Mouse (Mus musculus): ENCODE data around the gene Lhx2. TPM values are rescaled to one million over a fixed set of nuclear protein-coding genes. Genes with fewer than 3 reads are reported as not detected.

Lhx2 gene
- polyA plus RNA-seq, 1 experiment, result not detected

DNA sequence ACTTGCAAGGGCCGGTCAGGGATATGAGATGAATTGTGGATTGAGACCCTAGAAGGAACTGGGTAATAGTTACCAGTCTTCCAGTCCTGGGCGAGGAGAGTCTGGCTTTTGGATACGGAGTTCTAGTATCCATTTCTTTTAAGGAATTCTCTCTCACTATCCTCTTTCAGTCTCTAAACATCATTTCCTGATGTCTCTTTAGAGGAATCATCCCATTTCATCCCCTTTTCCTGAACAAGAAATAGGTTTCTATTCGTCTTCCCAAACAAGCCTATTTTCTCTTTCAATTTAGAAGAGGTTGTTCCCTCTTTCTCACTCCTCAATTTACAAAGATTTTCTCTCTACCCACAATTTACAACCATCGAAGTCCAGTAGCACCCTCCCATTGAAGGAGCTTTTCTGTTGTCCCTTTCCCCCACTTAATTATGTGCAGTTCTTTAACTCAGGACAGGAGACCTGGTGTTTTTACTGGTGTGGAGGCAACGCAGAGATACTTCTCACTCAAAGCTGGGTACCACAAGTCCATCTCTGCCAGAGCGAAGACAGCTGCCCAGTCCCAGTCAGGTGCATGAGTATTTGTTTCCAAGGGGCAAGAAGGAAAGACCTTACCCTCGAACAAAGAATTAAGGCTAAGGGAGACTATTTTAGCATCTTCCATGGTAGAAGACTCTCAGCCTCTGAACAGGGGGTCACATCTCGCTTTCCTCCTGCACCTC, 987 bp downstream of the Lhx2 start:
- TF ChIP-seq GATA1 (IDR thresholded peaks at IDR 0.05; ENCODE audit: low read length), result no peak

DNA sequence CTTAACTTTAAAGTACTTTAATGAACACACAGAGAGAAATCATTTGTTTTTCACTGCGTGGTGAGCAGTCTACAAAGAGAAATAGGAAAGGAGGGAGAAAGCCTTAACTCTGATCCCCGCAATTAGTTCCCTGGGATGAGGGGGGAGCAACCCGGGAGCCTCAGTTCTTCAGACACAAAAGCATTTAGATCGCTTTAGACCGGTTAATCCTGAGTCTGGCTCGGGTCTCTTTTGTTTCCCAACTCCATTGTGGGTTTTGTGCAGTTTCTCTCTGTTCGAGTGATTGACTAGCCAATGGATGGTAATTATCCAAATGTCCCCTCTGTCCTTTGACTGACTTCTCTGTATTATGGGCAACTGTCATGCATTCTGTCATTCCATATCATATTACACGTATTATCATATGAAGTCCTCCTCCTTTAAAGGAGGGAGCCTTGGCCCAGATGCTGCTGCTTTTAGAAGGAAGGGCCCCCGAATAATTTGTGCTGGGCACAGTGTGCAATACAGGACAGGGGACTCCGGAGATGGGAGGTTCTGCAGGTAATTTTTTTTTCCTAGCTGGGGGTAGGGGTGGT, 1.6 kb downstream of the Lhx2 start:
- no peak for TF ChIP-seq GATA1 (IDR thresholded peaks at IDR 0.05; ENCODE audit: low read length)

DNA sequence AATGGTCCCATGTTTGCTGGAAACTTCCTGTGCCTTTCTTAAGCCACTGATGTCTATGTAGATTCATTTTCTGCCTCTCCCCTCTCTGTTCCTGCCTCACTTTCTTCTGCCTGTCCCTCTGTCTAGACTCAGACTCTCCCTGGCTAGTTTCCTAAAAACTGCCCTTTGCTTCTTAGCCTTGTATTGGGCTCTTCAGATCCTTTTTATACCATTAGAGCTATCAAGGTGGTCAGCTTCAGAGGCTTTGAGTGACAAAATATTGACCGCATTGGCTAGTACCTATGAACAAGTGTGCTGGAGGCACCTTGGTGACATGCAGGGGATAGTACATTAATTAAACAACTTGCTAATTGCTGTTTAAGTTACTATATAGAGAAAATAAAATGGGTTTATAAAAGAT, 4.5 kb downstream of the Lhx2 start:
- TF ChIP-seq GATA1 (IDR thresholded peaks at IDR 0.05; ENCODE audit: low read length), result no peak

DNA sequence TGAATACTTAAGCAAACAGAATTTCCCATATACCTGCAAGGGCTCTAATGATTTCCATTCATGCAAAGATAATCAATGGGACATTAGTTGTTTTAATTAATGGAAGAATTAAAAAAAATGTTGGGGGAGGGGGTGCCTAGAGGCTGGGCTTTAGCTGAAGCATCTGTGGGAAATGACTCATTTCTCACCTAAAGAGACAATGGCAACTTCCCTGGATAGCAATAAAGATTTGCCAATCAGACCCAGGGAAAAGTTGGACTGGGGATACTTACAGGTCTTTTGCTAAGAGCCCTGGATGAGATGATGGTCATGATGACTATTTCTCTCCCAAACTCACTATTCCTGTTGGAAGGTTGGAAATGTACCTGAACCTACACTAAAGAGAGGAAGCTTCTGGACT, 5.6 kb downstream of the Lhx2 start:
- TF ChIP-seq GATA1 (IDR thresholded peaks at IDR 0.05; ENCODE audit: low read length), result no peak

DNA sequence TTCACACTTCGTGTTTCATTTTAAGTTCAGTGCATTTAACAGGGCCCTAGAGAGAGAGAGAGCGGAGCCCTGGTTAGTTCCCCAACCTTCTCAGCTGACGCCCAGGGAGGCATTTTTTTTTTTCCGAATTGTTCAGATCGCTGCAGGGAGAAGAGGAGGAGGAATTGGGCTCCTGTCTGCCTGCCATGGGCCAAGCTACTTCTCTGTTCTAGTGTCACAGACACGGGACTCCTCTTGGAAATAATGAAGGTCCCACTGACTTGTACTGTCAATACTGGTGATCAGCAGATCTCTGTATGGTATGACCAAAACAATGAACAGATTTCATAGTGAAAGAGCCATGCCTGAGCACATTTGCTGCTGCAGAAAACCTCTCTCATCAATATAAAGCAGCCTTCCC, 7.3 kb downstream of the Lhx2 start:
- TF ChIP-seq GATA1 (IDR thresholded peaks at IDR 0.05; ENCODE audit: low read length), result no peak

DNA sequence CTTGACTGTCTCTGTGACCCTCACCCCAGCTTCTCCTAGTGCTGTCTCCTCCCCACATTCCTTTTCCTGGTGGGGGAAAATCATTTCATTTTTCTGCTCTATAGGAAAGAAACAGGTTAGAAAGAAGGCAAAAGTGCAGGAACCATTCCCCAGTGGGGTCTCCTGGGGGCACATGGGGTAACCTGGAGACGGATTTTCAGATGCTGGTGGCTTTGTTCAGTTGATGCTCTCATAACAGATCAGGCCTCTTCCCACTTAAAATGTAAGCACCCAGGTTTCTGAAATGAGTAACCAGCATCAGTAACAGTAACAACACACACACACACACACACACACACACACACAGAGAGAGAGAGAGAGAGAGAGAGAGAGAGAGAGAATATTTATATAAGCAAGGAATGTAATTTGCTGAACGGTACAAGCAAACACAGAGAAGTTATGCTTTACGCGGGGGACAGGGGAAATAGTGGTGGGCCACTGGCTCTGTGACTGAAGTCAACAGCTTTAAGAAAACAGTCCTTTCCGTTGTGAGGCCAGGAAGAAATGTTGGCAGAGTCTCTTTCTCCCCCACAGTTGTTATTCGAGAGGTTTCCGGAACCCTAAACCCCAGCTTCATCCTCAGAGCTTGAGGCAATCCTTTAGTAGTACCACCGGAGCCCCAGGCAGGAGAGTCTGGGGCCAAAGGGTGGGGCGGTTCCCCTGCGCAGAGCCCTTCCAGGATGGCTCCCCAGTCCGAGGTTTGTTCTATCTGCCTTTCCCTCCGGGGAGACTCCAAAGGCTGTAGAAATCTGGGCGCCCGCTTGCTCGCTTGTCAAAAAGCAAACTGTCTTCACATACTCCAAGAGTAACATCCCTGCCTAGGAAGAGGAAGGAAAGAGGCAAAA, 8.0 kb downstream of the Lhx2 start:
- no peak for TF ChIP-seq GATA1 (IDR thresholded peaks at IDR 0.05; ENCODE audit: low read length)

DNA sequence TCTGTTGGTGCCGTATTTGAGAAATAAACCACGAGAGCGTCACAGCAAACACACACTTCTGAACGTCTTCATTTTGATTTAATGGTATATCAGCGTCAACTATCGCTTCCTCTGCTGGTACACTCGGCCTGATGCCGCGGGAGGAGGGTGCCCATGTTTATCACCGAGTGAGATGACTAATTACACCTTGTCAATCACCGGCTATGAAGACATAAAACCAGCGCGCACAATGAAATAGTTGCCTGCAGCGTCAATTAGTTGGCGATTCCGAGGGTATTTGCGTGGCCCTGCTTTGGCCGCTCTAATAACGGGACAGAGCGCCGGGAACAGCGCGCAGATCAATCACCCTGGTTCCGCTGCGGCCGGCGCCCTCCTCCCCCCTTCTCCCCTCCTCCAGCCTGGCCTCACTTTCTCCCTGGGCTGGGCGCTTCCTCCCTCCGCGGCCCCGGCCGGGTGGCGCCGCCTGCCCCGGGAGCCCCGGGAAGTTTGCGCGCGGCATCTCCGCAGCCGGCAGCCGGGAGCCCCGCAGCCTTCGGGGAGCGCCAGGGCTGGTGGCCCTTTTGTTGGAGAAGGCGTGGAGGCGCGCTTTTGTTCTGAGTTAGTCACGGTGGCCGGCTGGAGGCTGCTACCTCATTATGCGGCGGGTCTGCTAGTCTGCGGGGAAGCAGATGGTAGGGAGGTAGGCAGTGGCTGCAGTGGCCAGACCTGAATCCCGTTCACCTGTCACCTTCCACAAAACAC, 8.9 kb downstream of the Lhx2 start:
- TF ChIP-seq GATA1 (IDR thresholded peaks at IDR 0.05; ENCODE audit: low read length), result no peak

DNA sequence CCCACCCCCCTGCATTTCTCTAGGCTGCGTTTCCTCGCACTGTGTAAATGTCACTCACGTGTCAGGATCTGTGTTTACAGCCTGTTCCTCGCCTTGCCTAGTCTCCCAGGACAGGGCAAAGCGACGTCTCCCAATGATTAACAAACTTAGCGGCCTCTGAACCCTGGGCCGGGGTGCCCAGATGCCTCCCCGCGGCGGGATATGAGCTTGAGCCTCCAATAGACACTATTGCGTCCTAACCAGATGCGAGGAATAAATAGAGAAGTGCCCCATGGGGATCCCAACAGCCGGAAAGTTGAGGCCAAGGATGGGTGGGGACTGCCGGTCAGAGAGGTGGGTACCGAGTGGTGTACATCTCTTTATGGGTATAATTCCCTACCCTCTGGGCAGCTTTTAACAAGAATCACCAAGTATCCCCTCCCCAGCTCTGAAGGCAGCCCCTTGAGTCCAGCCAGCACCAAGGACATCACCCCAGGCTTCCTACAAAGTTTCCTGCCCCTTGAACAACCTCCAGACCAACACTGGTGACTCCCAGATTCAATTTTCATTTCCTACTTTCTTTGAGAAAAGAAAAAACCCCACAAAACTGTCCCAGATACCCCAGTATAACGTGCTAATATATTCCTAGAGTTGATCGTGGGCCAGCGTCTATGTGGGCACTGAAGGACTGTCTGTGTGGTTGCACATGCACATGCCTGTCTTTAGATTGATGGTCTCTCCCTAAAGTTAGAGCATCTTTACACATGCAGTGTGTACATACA, 9.8 kb downstream of the Lhx2 start:
- no peak for TF ChIP-seq GATA1 (IDR thresholded peaks at IDR 0.05; ENCODE audit: low read length)

DNA sequence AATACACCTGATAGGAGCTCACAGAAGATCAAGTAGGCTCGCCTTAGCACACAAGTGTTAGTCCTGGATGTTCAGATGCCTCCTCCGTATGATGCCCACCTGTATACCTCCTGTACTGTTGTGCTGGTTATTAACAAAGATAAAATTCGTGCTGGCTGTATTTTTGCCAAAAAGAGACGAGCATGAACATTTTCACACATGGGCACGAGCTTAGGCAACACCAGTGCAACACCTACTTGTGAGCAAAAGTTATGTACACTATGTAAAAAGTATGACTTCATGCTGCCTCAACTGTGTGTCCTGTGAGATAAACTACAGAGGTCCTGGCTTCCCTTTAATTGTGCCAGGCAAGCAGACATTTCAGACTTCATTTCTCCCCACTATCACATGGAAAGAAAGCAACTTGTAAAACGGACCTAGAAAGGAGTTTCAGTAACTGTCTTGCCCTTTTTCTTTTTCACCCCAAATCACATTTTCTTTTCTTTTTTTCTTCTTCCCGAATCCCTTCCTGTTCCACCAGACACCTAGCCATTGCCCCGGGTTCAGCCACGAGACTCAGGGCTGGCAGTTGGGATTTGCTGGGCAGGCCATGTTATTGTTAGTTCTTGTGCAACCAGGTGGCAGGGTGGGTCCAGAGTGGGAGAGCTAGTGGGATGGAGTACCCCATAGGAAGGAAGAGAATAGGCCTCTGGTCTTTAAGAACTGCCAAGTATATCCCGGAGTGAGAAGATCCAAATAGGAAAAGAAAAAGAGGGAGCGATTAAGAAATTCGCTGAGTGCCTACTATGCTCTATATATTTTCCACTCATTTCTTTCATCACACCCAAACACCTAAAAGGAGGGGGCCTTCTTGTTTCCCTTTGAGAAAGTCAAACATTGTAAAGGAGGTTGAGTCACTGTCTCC, 10.6 kb downstream of the Lhx2 start:
- TF ChIP-seq GATA1 (IDR thresholded peaks at IDR 0.05; ENCODE audit: low read length), result no peak

DNA sequence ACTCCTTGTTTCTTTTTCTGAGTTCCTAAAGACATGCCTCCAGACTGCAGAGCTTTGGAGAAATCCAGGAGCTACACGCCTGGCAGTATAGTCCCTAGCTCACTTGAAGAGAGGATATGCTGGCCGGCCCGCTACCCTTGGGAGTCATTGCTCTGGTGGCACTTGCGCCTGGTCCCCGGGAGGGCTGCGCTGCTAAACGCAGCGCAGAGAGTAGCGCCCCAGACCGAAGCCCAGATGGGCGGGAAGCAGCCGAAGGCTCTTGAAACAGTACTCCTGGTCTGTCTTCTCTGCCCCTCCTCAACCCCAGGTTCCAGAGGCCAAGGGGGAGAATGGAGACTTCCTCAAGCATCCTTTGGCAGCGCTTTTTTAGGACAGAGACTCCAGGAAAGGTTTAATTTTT, 11.3 kb downstream of the Lhx2 start:
- TF ChIP-seq GATA1 (IDR thresholded peaks at IDR 0.05; ENCODE audit: low read length), result no peak

DNA sequence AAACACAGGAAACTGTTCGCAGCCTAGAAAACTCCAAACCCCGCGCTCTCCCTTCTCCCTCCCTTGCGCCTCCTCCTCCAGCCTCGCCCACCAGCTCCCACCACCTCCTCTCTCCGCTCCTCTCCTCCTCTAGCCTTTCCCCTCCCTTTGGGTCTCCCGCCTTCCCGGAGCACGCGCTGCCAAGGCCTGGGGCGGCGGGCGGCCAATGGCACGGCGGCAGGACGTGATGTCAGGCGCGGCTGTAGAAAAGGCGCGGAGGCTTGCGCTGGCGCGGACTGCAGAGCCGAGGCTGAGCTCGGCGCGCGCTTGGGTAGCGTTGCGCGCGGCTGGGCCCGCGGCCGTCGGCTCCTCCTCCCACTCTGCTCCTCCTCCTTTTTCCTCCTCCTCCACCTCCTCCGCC, 11.7 kb downstream of the Lhx2 start:
- TF ChIP-seq GATA1 (IDR thresholded peaks at IDR 0.05; ENCODE audit: low read length), result no peak

DNA sequence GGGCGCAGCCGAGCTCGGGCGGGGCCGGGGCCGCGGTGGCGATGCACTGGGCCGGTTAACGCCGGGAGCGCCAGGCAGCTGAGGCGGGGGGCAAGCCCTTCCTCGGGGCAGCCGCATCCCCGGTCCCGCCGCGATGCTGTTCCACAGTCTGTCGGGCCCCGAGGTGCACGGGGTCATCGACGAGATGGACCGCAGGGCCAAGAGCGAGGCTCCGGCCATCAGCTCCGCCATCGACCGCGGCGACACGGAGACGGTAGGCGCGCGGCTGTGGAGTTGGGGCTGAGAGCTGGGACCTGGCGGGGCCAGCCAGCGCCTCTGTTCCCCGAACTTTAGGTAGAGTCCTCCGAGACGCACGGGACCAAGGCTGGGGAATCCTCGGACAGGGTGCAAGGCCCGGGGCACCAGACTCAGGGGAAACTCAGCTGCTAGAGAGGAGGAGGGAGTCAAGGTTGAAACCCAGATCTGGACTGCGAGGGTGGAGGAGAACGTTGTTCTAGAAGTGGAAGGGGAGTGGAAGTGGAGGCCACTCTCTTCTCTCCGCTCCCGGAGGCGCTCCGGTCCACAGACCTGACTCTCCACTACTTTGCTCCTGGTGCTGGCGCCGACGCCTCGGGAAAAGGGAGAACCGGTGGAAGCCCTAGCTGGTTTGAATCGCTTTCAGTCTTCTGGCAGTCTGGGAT, 12.7 kb downstream of the Lhx2 start:
- no peak for TF ChIP-seq GATA1 (IDR thresholded peaks at IDR 0.05; ENCODE audit: low read length)

DNA sequence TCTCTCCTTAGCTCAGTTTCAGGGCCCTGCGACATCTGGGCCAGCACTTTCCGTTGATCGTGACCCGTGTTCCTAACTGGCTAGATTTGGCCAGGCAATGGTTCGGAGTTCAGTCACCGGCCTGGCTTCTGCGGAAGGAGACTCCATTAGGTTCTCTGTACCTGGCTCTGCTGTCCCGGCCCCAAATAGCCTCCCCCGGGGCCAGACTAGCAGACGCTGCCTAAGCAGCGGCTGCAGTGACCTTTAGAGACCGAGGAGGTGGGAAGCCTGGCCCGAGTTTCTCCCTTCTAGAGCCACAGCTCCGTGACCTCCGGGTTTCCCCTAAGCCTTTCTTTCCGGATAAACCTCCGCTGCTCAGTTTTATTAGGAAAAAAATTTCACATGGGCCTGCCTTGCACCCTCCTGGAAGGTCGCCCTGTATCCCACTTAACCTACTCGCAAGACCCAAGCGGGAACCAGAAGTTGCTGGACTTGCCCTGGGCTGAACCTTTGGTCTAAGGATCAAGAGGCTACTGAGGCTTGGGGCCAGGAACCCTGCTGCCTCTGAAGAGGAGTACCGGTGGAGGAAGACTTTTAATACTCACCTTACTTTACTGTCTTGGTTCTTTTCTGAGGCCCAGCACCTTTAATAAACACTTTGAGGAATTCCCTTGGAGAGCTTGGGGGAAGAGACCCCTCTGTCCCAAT, 13.4 kb downstream of the Lhx2 start:
- TF ChIP-seq GATA1 (IDR thresholded peaks at IDR 0.05; ENCODE audit: low read length), result no peak

Measured in G1E-ER4 (cell line).